ENCODE assay signal across 13 mouse cellular contexts in the genomic region with DNA sequence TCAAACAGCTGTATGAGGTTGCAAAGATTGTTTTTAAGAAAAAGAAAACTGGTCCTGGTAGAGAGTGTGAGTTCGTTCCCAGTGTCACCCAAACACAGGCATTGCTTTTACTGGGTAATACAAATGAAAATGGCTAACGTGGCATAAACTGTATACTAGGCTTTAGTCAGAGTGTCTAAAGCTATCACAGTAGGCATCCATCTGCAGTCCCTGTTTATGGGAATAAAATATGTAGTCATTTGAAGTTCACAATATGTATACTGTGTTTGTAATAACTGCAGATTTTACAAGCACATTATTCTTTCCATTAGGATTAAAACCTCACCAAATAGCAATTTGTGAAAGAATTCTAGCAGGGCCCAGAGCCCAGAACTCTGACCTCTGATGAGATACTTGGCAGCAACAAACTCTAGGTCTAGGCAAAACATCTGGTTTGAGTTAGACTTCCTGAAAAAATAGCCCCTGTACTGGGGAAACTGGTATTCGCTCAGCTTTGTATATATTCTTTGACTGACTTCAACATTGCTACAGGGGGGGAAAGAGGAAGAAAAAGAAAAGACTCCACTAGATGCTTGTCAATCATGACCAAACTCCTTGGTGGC.
A peak's percentile ranks its signal among the peaks of the same experiment; 100 is the strongest.
DNase-seq lines count a peak whose midpoint lies in the region; ATAC-seq lines count a peak whose summit lies in the region.
"Had no signal": no experiment of that assay in that cellular context is flagged by ENCODE, and none has a peak within 500 bp of the region (broad histone marks: within the 10 kb centered on the region; RNA-seq: fewer than 3 reads in every experiment).

No protein-coding gene starts in this region.

- H3K27ac ChIP-seq in embryonic facial prominence, embryonic 12.5 days, result peak overlapping the region; percentile 79
- H3K27ac ChIP-seq in intestine, embryonic 16.5 days (ENCODE audit: low read length), result peak overlapping the region; percentile 63; the same call in 1 of the 2 replicates
- H3K27ac ChIP-seq: liver, embryonic 15.5 days had no signal

- H3K4me2 ChIP-seq in embryonic facial prominence, embryonic 12.5 days (replicated peaks), result no peak overlapping the region
- no peak overlapping the region for H3K4me2 ChIP-seq in intestine, embryonic 16.5 days (ENCODE audit: low read depth, low read length)
- H3K4me2 ChIP-seq: liver, embryonic 15.5 days had no signal

- H3K36me3 ChIP-seq in embryonic facial prominence, embryonic 12.5 days, result no peaks in the 10 kb centered on the region
- H3K36me3 ChIP-seq in intestine, embryonic 16.5 days (ENCODE audit: control insufficient read depth, insufficient read depth, low read length), result no peaks in the 10 kb centered on the region
- H3K36me3 ChIP-seq: liver, embryonic 15.5 days had no signal

- peak; percentile 59 for DNase-seq in kidney, postnatal 10 days
- no peak for DNase-seq in kidney, adult 11 months
- DNase-seq in skeletal muscle tissue, adult 2 months (ENCODE audit: low read depth, low spot score), result peak; percentile 47
- DNase-seq in spleen, adult 18-20 months, result no peak
- DNase-seq in thymus, postnatal 36 days, result no peak
- DNase-seq: cerebellum, postnatal 25 days; right cerebral cortex, adult 18-20 months; thymus, postnatal 4 days had no signal

- peaks cover 42% of the 10 kb centered on the region for H3K4me1 ChIP-seq in embryonic facial prominence, embryonic 12.5 days
- peaks cover 3% of the 10 kb centered on the region; the same call in 1 of the 2 replicates for H3K4me1 ChIP-seq in intestine, embryonic 16.5 days (ENCODE audit: control insufficient read depth, insufficient read depth, low read length)

- WGBS in embryonic facial prominence, embryonic 12.5 days, result 42% methylated on average over 3 of the region's 3 CpGs
- WGBS in intestine, embryonic 16.5 days, result 55% methylated on average over 3 of the region's 3 CpGs

- H3K9ac ChIP-seq in embryonic facial prominence, embryonic 12.5 days, result no peak overlapping the region
- no peak overlapping the region for H3K9ac ChIP-seq in intestine, embryonic 16.5 days (ENCODE audit: low read depth, low read length)
- H3K9ac ChIP-seq: liver, embryonic 15.5 days had no signal

- no peaks in the 10 kb centered on the region for H3K9me3 ChIP-seq in embryonic facial prominence, embryonic 12.5 days
- H3K9me3 ChIP-seq in intestine, embryonic 16.5 days (ENCODE audit: control insufficient read depth, low read length), result no peaks in the 10 kb centered on the region
- H3K9me3 ChIP-seq: G1E; liver, embryonic 15.5 days had no signal

- peak; percentile 65; the same call in 1 of the 2 replicates for ATAC-seq in embryonic facial prominence, embryonic 12.5 days (ENCODE audit: insufficient number of reproducible peaks, insufficient read depth, low FRiP score, low TSS enrichment)
- peak; percentile 56; the same call in 1 of the 2 replicates for ATAC-seq in intestine, embryonic 16.5 days
- ATAC-seq in CD4-positive, CD25-positive, alpha-beta regulatory T cell, adult 4 months, result no peak

- no peak overlapping the region for H3K4me3 ChIP-seq in embryonic facial prominence, embryonic 12.5 days
- H3K4me3 ChIP-seq in intestine, embryonic 16.5 days (ENCODE audit: low read length), result no peak overlapping the region
- H3K4me3 ChIP-seq: liver, embryonic 15.5 days had no signal

- no peaks in the 10 kb centered on the region for H3K27me3 ChIP-seq in embryonic facial prominence, embryonic 12.5 days
- H3K27me3 ChIP-seq in intestine, embryonic 16.5 days (replicated peaks; ENCODE audit: control insufficient read depth, insufficient read depth, low read length), result no peaks in the 10 kb centered on the region
- H3K27me3 ChIP-seq: liver, embryonic 15.5 days had no signal

Comparison
In these comparisons a context has a peak if more than half of its experiments do, and no peak if none do; other contexts are left out.
1. DNase-seq: peak in kidney, postnatal 10 days (single experiment) and skeletal muscle tissue, adult 2 months (single experiment); none in kidney, adult 11 months (single experiment), spleen, adult 18-20 months (0 of 2) and thymus, postnatal 36 days (0 of 2).